Comparison of ENCODE assay signal across 8 mouse cellular contexts in the genomic region with DNA sequence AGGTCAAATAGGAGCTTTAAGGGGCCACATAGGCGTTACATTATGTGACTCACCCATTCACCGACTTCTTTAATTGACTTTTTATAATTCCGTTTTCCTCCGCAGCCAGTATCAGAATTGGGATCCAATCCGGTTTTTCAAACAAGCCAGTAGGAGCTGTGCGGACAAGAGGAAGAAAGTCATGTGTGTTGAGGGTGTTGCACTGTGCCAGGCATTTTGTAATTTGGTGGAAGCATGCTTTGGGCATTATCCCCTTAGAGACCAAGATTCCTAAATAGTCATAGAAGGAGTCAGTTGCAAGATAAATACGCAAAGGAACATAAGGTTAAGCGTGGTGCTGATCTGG. TPM values are rescaled to one million over a fixed set of nuclear protein-coding genes. Genes with fewer than 3 reads are reported as not detected.
DNase-seq lines count a peak whose midpoint lies in the region; ATAC-seq and TF ChIP-seq lines count a peak whose summit lies in the region.

No protein-coding gene starts in this region.

- peak overlapping the region; percentile 75 for H3K9ac ChIP-seq in heart, adult 2 months (ENCODE audit: low read depth, low read length)
- H3K9ac ChIP-seq in CH12.LX (ENCODE audit: insufficient read depth, low read depth), result peak overlapping the region; percentile 79
- H3K9ac ChIP-seq in embryonic facial prominence, embryonic 12.5 days, result peak overlapping the region; percentile 54; the same call in 1 of the 2 replicates
- H3K9ac ChIP-seq in hindbrain, embryonic 15.5 days, result peak overlapping the region; percentile 83
- peak overlapping the region; percentile 92 for H3K9ac ChIP-seq in lung, postnatal 0 days (replicated peaks; ENCODE audit: low read depth)
- H3K9ac ChIP-seq in stomach, embryonic 16.5 days (ENCODE audit: low read length), result peak overlapping the region; percentile 96

- no peak for TF ChIP-seq EP300 in heart, adult 2 months (IDR thresholded peaks at IDR 0.05; ENCODE audit: insufficient read depth, low read depth, low read length)
- TF ChIP-seq EP300 in CH12.LX (IDR thresholded peaks at IDR 0.05; ENCODE audit: low read length), result no peak
- TF ChIP-seq EP300 in lung, postnatal 0 days (IDR thresholded peaks at IDR 0.05), result no peak; the same call in 1 of the 2 replicates

- peak overlapping the region; percentile 99 for H3K27ac ChIP-seq in heart, adult 2 months
- H3K27ac ChIP-seq in CH12.LX (ENCODE audit: insufficient read depth, low read depth), result no peak overlapping the region
- peak overlapping the region; percentile 92 for H3K27ac ChIP-seq in embryonic facial prominence, embryonic 12.5 days
- peak overlapping the region; percentile 92 for H3K27ac ChIP-seq in hindbrain, embryonic 15.5 days (replicated peaks)
- peak overlapping the region; percentile 88 for H3K27ac ChIP-seq in lung, postnatal 0 days (ENCODE audit: low read length)
- H3K27ac ChIP-seq in stomach, embryonic 16.5 days (ENCODE audit: low read length), result peak overlapping the region; percentile 97

- TF ChIP-seq RAD21 in CH12.LX (IDR thresholded peaks at IDR 0.05; ENCODE audit: low read depth, low read length), result no peak

- no peaks in the 10 kb centered on the region for H3K9me3 ChIP-seq in CH12.LX (replicated peaks; ENCODE audit: low read length)
- no peaks in the 10 kb centered on the region for H3K9me3 ChIP-seq in embryonic facial prominence, embryonic 12.5 days
- H3K9me3 ChIP-seq in hindbrain, embryonic 15.5 days, result no peaks in the 10 kb centered on the region
- no peaks in the 10 kb centered on the region for H3K9me3 ChIP-seq in lung, postnatal 0 days (ENCODE audit: low read length)
- no peaks in the 10 kb centered on the region for H3K9me3 ChIP-seq in stomach, embryonic 16.5 days (replicated peaks; ENCODE audit: control insufficient read depth, low read length)

- WGBS in heart, adult 2 months, result under 1% methylated on average over 8 of the region's 8 CpGs
- WGBS in embryonic facial prominence, embryonic 12.5 days, result under 1% methylated on average over 8 of the region's 8 CpGs
- 2% methylated on average over 8 of the region's 8 CpGs for WGBS in hindbrain, embryonic 15.5 days
- 1% methylated on average over 8 of the region's 8 CpGs for WGBS in lung, postnatal 0 days
- under 1% methylated on average over 8 of the region's 8 CpGs for WGBS in stomach, embryonic 16.5 days

- no peak for TF ChIP-seq POLR2A in heart, adult 2 months (IDR thresholded peaks at IDR 0.05; ENCODE audit: insufficient read depth, low read depth, low read length)
- TF ChIP-seq POLR2A in CH12.LX (IDR thresholded peaks at IDR 0.05; ENCODE audit: low read depth, low read length), result no peak

- peak overlapping the region; percentile 87 for H3K4me3 ChIP-seq in heart, adult 2 months
- peak overlapping the region; percentile 61 to 98 (median 88) for H3K4me3 ChIP-seq in CH12.LX (replicated peaks in 1 of 3; ENCODE audit: low read depth in 2 of 3, low read length in 2 of 3, poor library complexity in 1 of 3)
- peak overlapping the region; percentile 93 for H3K4me3 ChIP-seq in embryonic facial prominence, embryonic 12.5 days
- peak overlapping the region; percentile 88 for H3K4me3 ChIP-seq in hindbrain, embryonic 15.5 days
- H3K4me3 ChIP-seq in lung, postnatal 0 days (ENCODE audit: low read depth, low read length), result peak overlapping the region; percentile 92
- H3K4me3 ChIP-seq in stomach, embryonic 16.5 days (replicated peaks; ENCODE audit: low read length), result peak overlapping the region; percentile 99

- H3K79me2 ChIP-seq in heart, adult 2 months (replicated peaks; ENCODE audit: control insufficient read depth, insufficient read depth, low read length), result peaks cover 6% of the 10 kb centered on the region
- H3K79me2 ChIP-seq in CH12.LX (replicated peaks; ENCODE audit: control insufficient read depth, extremely low read depth, insufficient read depth, poor library complexity, severe bottlenecking), result peaks cover 39% of the 10 kb centered on the region

- intact Hi-C loops in heart, adult 2 months (cut with DNase I), result loop anchor here (2.0 kb wide), 3 partner anchors 40 to 148 kb away; a partner anchor contains a TSS
- intact Hi-C loops in heart, postnatal 36 days (cut with DNase I), result loop anchor here (5.0 kb wide), 1 partner anchor 154 kb away; a partner anchor contains a TSS

- peaks cover 1% of the 10 kb centered on the region; the same call in 1 of the 2 replicates for H3K4me1 ChIP-seq in heart, adult 2 months (ENCODE audit: control insufficient read depth, insufficient read depth, low read length)
- peaks cover 0 to 23% of the 10 kb centered on the region in 2 experiments; a peak in 2 of 4 replicates for H3K4me1 ChIP-seq in CH12.LX (ENCODE audit: control insufficient read depth in 1 of 2, insufficient read depth in 2 of 2)
- H3K4me1 ChIP-seq in embryonic facial prominence, embryonic 12.5 days, result peaks cover 5% of the 10 kb centered on the region
- peaks cover 16% of the 10 kb centered on the region for H3K4me1 ChIP-seq in hindbrain, embryonic 15.5 days (replicated peaks)
- no peaks in the 10 kb centered on the region for H3K4me1 ChIP-seq in lung, postnatal 0 days (ENCODE audit: insufficient read depth, low read depth, low read length)
- peaks cover 8% of the 10 kb centered on the region for H3K4me1 ChIP-seq in stomach, embryonic 16.5 days (ENCODE audit: control insufficient read depth, insufficient read depth, low read length)

- ATAC-seq in embryonic facial prominence, embryonic 12.5 days (ENCODE audit: insufficient number of reproducible peaks, insufficient read depth, low FRiP score, low TSS enrichment), result peak; percentile 81; the same call in 1 of the 2 replicates
- peak; percentile 92 for ATAC-seq in hindbrain, embryonic 15.5 days (ENCODE audit: low FRiP score, low read depth)
- peak; percentile 92 for ATAC-seq in lung, postnatal 0 days
- peak; percentile 86 for ATAC-seq in stomach, embryonic 16.5 days (ENCODE audit: insufficient read depth, low FRiP score)

- no peak for DNase-seq in heart, adult 2 months
- no peak for DNase-seq in heart, postnatal 36 days
- peak; percentile 65 for DNase-seq in CH12.LX (ENCODE audit: extremely low read depth)
- DNase-seq in lung, postnatal 0 days (ENCODE audit: low spot score), result peak; percentile 95
- DNase-seq in spleen, postnatal 36 days (ENCODE audit: low spot score in 2 of 2), result no peak

- H3K36me3 ChIP-seq in heart, adult 2 months (ENCODE audit: control insufficient read depth, insufficient read depth, low read length), result peaks cover 12% of the 10 kb centered on the region
- H3K36me3 ChIP-seq in CH12.LX (replicated peaks in 1 of 2; ENCODE audit: control insufficient read depth in 1 of 2, insufficient read depth in 1 of 2, low read length in 1 of 2), result peaks cover 0 to 34% of the 10 kb centered on the region in 2 experiments
- H3K36me3 ChIP-seq in embryonic facial prominence, embryonic 12.5 days, result no peaks in the 10 kb centered on the region
- no peaks in the 10 kb centered on the region for H3K36me3 ChIP-seq in hindbrain, embryonic 15.5 days
- H3K36me3 ChIP-seq in lung, postnatal 0 days (ENCODE audit: insufficient read depth, low read length), result 0 out of 2 replicates have a peak, but pooled peaks cover 5% of the 10 kb centered on the region
- 0 out of 2 replicates have a peak, but pooled peaks cover 3% of the 10 kb centered on the region for H3K36me3 ChIP-seq in stomach, embryonic 16.5 days (ENCODE audit: control insufficient read depth, insufficient read depth, low read length)

- in situ Hi-C loops in CH12.LX (cut with MboI; ENCODE audit: low pct_ligation_motif_present, low pct_unique_long_range_greater_than_20kb, low sequenced_read_pairs), result no loop called here

- dilution Hi-C loops in CH12.LX (cut with MboI; ENCODE audit: extremely low pct_ligation_motif_present, extremely low pct_unique_long_range_greater_than_20kb, low sequenced_read_pairs), result no loop called here

- H3K4me2 ChIP-seq in CH12.LX (ENCODE audit: insufficient read depth, low read depth, poor library complexity, severe bottlenecking), result peak overlapping the region; percentile 65
- H3K4me2 ChIP-seq in embryonic facial prominence, embryonic 12.5 days (replicated peaks), result peak overlapping the region; percentile 73
- H3K4me2 ChIP-seq in hindbrain, embryonic 15.5 days, result peak overlapping the region; percentile 87
- H3K4me2 ChIP-seq in lung, postnatal 0 days (replicated peaks; ENCODE audit: low read depth, low read length), result peak overlapping the region; percentile 62
- H3K4me2 ChIP-seq in stomach, embryonic 16.5 days (ENCODE audit: low read depth, low read length), result peak overlapping the region; percentile 67

- H3K27me3 ChIP-seq in heart, adult 2 months (ENCODE audit: control insufficient read depth, insufficient read depth, low read length), result no peaks in the 10 kb centered on the region
- no peaks in the 10 kb centered on the region for H3K27me3 ChIP-seq in CH12.LX (replicated peaks)
- H3K27me3 ChIP-seq in embryonic facial prominence, embryonic 12.5 days, result no peaks in the 10 kb centered on the region
- H3K27me3 ChIP-seq in hindbrain, embryonic 15.5 days, result no peaks in the 10 kb centered on the region
- H3K27me3 ChIP-seq in lung, postnatal 0 days (replicated peaks; ENCODE audit: insufficient read depth, low read length), result no peaks in the 10 kb centered on the region
- H3K27me3 ChIP-seq in stomach, embryonic 16.5 days (ENCODE audit: control insufficient read depth, insufficient read depth, low read length), result no peaks in the 10 kb centered on the region

- no peak for TF ChIP-seq CTCF in heart, adult 2 months (IDR thresholded peaks at IDR 0.05)
- no peak for TF ChIP-seq CTCF in CH12.LX (conservative IDR thresholded peaks at IDR 0.05 in 1 of 2, IDR thresholded peaks at IDR 0.05 in 1 of 2; ENCODE audit: low read depth in 2 of 2, low read length in 2 of 2)
- no peak for TF ChIP-seq CTCF in lung, postnatal 0 days (IDR thresholded peaks at IDR 0.05)

RNA-seq across cellular contexts. Expression of a gene that starts 0.6 kb away (rescaled TPM):
- total RNA-seq in heart, adult 2 months (2021), result 1,000 to 10,000 TPM; 1,478 to 1,698 TPM
- polyA plus RNA-seq in heart, adult 2 months (2012; rRNA removed), result 1,092 and 1,784 TPM in 2 replicates
- 1,000 to 10,000 TPM; 1,604 to 1,644 TPM for total RNA-seq in heart, postnatal 36 days (2021)
- 490 and 550 TPM in 2 replicates for total RNA-seq in CH12.LX (2012; rRNA removed)
- total RNA-seq in CH12.LX (2014; rRNA removed), result 689 and 720 TPM in 2 replicates
- 277 and 311 TPM in 2 replicates for polyA plus RNA-seq in CH12.LX (2012; ENCODE audit: insufficient read length, low read depth)
- 538 and 574 TPM in 2 replicates for polyA plus RNA-seq in embryonic facial prominence, embryonic 12.5 days (2016; fragmentation: Nextera tagmentation; extraction: Ambion mirVana)
- polyA plus RNA-seq in hindbrain, embryonic 15.5 days (2015; fragmentation: Nextera tagmentation; extraction: Ambion mirVana), result 802 and 842 TPM in 2 replicates
- polyA plus RNA-seq in lung, postnatal 0 days (2015; fragmentation: Nextera tagmentation; extraction: Ambion mirVana), result 663 and 736 TPM in 2 replicates
- polyA plus RNA-seq in stomach, embryonic 16.5 days (2015; fragmentation: Nextera tagmentation; extraction: Ambion mirVana), result 660 and 783 TPM in 2 replicates

RNA-seq across cellular contexts. Expression of a gene that starts 40.0 kb away (rescaled TPM):
- total RNA-seq in heart, adult 2 months (2021), result 10 to 100 TPM; 25.7 to 25.9 TPM
- 11.8 and 12.9 TPM in 2 replicates for polyA plus RNA-seq in heart, adult 2 months (2012; rRNA removed)
- 10 to 100 TPM; 26.1 to 29.7 TPM for total RNA-seq in heart, postnatal 36 days (2021)
- 7.2 and 7.3 TPM in 2 replicates for total RNA-seq in CH12.LX (2012; rRNA removed)
- total RNA-seq in CH12.LX (2014; rRNA removed), result 2.2 and 2.5 TPM in 2 replicates
- polyA plus RNA-seq in CH12.LX (2012; ENCODE audit: insufficient read length, low read depth), result 13.4 and 21.3 TPM in 2 replicates
- polyA plus RNA-seq in embryonic facial prominence, embryonic 12.5 days (2016; fragmentation: Nextera tagmentation; extraction: Ambion mirVana), result 23.5 and 24.4 TPM in 2 replicates
- 23.2 and 25.9 TPM in 2 replicates for polyA plus RNA-seq in hindbrain, embryonic 15.5 days (2015; fragmentation: Nextera tagmentation; extraction: Ambion mirVana)
- polyA plus RNA-seq in lung, postnatal 0 days (2015; fragmentation: Nextera tagmentation; extraction: Ambion mirVana), result 6.9 and 8.1 TPM in 2 replicates
- 7.1 and 8.8 TPM in 2 replicates for polyA plus RNA-seq in stomach, embryonic 16.5 days (2015; fragmentation: Nextera tagmentation; extraction: Ambion mirVana)

RNA-seq across cellular contexts. Expression of a gene that starts 44.3 kb away (rescaled TPM):
- total RNA-seq in heart, adult 2 months (2021), result 10 to 100 TPM; 36.1 to 39.6 TPM
- 8.4 and 17.0 TPM in 2 replicates for polyA plus RNA-seq in heart, adult 2 months (2012; rRNA removed)
- 10 to 100 TPM; 40.7 to 44.8 TPM for total RNA-seq in heart, postnatal 36 days (2021)
- 18.2 and 20.7 TPM in 2 replicates for total RNA-seq in CH12.LX (2012; rRNA removed)
- total RNA-seq in CH12.LX (2014; rRNA removed), result 13.3 and 14.6 TPM in 2 replicates
- polyA plus RNA-seq in CH12.LX (2012; ENCODE audit: insufficient read length, low read depth), result 25.4 and 28.3 TPM in 2 replicates
- 25.7 and 26.3 TPM in 2 replicates for polyA plus RNA-seq in embryonic facial prominence, embryonic 12.5 days (2016; fragmentation: Nextera tagmentation; extraction: Ambion mirVana)
- polyA plus RNA-seq in hindbrain, embryonic 15.5 days (2015; fragmentation: Nextera tagmentation; extraction: Ambion mirVana), result 34.6 and 35.1 TPM in 2 replicates
- polyA plus RNA-seq in lung, postnatal 0 days (2015; fragmentation: Nextera tagmentation; extraction: Ambion mirVana), result 12.9 and 13.2 TPM in 2 replicates
- 24.8 and 27.5 TPM in 2 replicates for polyA plus RNA-seq in stomach, embryonic 16.5 days (2015; fragmentation: Nextera tagmentation; extraction: Ambion mirVana)

RNA-seq across cellular contexts. Expression of a gene that starts 59.1 kb away (rescaled TPM):
- under 1 TPM; 0.25 to 0.39 TPM for total RNA-seq in heart, adult 2 months (2021)
- 0.64 and 1.5 TPM in 2 replicates for polyA plus RNA-seq in heart, adult 2 months (2012; rRNA removed)
- total RNA-seq in heart, postnatal 36 days (2021), result not detected
- total RNA-seq in CH12.LX (2012; rRNA removed) (11.2 and 12.7 TPM in 2 replicates), CH12.LX (2014; rRNA removed) (1.3 and 1.7 TPM in 2 replicates)
- polyA plus RNA-seq in CH12.LX (2012; ENCODE audit: insufficient read length, low read depth), result 2.2 and 2.9 TPM in 2 replicates
- not detected in 2 replicates for polyA plus RNA-seq in embryonic facial prominence, embryonic 12.5 days (2016; fragmentation: Nextera tagmentation; extraction: Ambion mirVana)
- polyA plus RNA-seq in hindbrain, embryonic 15.5 days (2015; fragmentation: Nextera tagmentation; extraction: Ambion mirVana), result not detected in 2 replicates
- 0.63 and 1.1 TPM in 2 replicates for polyA plus RNA-seq in lung, postnatal 0 days (2015; fragmentation: Nextera tagmentation; extraction: Ambion mirVana)
- 0.75 and 0.76 TPM in 2 replicates for polyA plus RNA-seq in stomach, embryonic 16.5 days (2015; fragmentation: Nextera tagmentation; extraction: Ambion mirVana)

Comparison
In these comparisons a context has a peak if more than half of its experiments do, and no peak if none do; other contexts are left out.
1. DNase-seq: peak in CH12.LX (single experiment) and lung, postnatal 0 days (single experiment); none in heart, adult 2 months (0 of 2), heart, postnatal 36 days (0 of 2) and spleen, postnatal 36 days (0 of 2).
2. Peak in every context shown above with its lines, with median percentiles within 50 percentile points of each other: H3K4me3 ChIP-seq, H3K9ac ChIP-seq, H3K4me2 ChIP-seq and ATAC-seq.